Mouse (Mus musculus): ENCODE results near the gene Zdhhc20. TPM values are rescaled to one million over a fixed set of nuclear protein-coding genes. Genes with fewer than 3 reads are reported as not detected.

Gene Zdhhc20
- total and polyA plus RNA-seq, 3 experiments, result 4.6 to 11.4 TPM; not detected in 1

- no peak overlapping the region for H3K9ac ChIP-seq (ENCODE audit: control insufficient read depth, low read depth, low read length, poor library complexity, severe bottlenecking)
- peaks cover 7% of the 10 kb centered on the region in 2 experiments for H3K4me1 ChIP-seq (ENCODE audit: control insufficient read depth in 1 of 2, insufficient read depth in 2 of 2, low read length in 2 of 2)
- DNase-seq (ENCODE audit: low read depth, low spot score), result no peak
Observed at GRCm38 (mm10) chr14:57883341-57883740, 6.7 kb downstream of the Zdhhc20 start.

GRCm38 (mm10) chr14:57882720-57883119 lies 7.4 kb downstream of the Zdhhc20 start:
- TF ChIP-seq TCF12 (IDR thresholded peaks at IDR 0.05; ENCODE audit: low read depth, low read length), result no peak
- Histone ChIP-seq H3K36me3 (ENCODE audit: control insufficient read depth in 1 of 2, insufficient read depth in 2 of 2, low read length in 2 of 2) (peaks cover 0 to 8% of the 10 kb centered on the region in 2 experiments; a peak in 2 of 4 replicates), H3K27me3 (ENCODE audit: control insufficient read depth in 1 of 2, insufficient read depth in 2 of 2, low read length in 2 of 2) (no peaks in the 10 kb centered on the region), H3K4me3 (ENCODE audit: control insufficient read depth in 1 of 2, insufficient read depth in 1 of 2, low read depth in 2 of 2, low read length in 2 of 2) (no peak overlapping the region), H3K9ac (ENCODE audit: control insufficient read depth, low read depth, low read length, poor library complexity, severe bottlenecking) (no peak overlapping the region), H3K27ac (ENCODE audit: control insufficient read depth, low read depth, low read length) (no peak overlapping the region), H3K9me3 (replicated peaks; ENCODE audit: insufficient read depth, low read length) (no peaks in the 10 kb centered on the region), H3K79me2 (ENCODE audit: control insufficient read depth, insufficient read depth, low read length, poor library complexity) (peaks cover 5% of the 10 kb centered on the region), H3K4me1 (ENCODE audit: control insufficient read depth in 1 of 2, insufficient read depth in 2 of 2, low read length in 2 of 2) (peaks cover 7% of the 10 kb centered on the region in 2 experiments)
- no peak for DNase-seq (ENCODE audit: low read depth, low spot score)

More at GRCm38 (mm10) chr14:57883341-57883740, 6.7 kb downstream of the Zdhhc20 start:
- H3K79me2 ChIP-seq (ENCODE audit: control insufficient read depth, insufficient read depth, low read length, poor library complexity), result peaks cover 5% of the 10 kb centered on the region
- peaks cover 0 to 8% of the 10 kb centered on the region in 2 experiments; a peak in 2 of 4 replicates for H3K36me3 ChIP-seq (ENCODE audit: control insufficient read depth in 1 of 2, insufficient read depth in 2 of 2, low read length in 2 of 2)
- no peak for TF ChIP-seq GATA1 (IDR thresholded peaks at IDR 0.05; ENCODE audit: low read depth, low read length)
- TF ChIP-seq ZKSCAN1 (IDR thresholded peaks at IDR 0.05; ENCODE audit: low read depth, low read length), result no peak
- TF ChIP-seq ETS1 (IDR thresholded peaks at IDR 0.05; ENCODE audit: low read depth, low read length), result no peak
- no peak for TF ChIP-seq CTCF (IDR thresholded peaks at IDR 0.05 in 2 of 3, conservative IDR thresholded peaks at IDR 0.05 in 1 of 3; ENCODE audit: control insufficient read depth in 1 of 3, insufficient read depth in 1 of 3, low read depth in 2 of 3, low read length in 3 of 3, poor library complexity in 1 of 3, severe bottlenecking in 1 of 3)
- no peak for TF ChIP-seq ZNF384 (IDR thresholded peaks at IDR 0.05; ENCODE audit: low read depth, low read length)
- no peak for TF ChIP-seq RAD21 (IDR thresholded peaks at IDR 0.05; ENCODE audit: low read depth, low read length)
- H3K27me3 ChIP-seq (ENCODE audit: control insufficient read depth in 1 of 2, insufficient read depth in 2 of 2, low read length in 2 of 2), result no peaks in the 10 kb centered on the region
- H3K27ac ChIP-seq (ENCODE audit: control insufficient read depth, low read depth, low read length), result no peak overlapping the region
- H3K4me3 ChIP-seq (ENCODE audit: control insufficient read depth in 1 of 2, insufficient read depth in 1 of 2, low read depth in 2 of 2, low read length in 2 of 2), result no peak overlapping the region
- no peaks in the 10 kb centered on the region for H3K9me3 ChIP-seq (replicated peaks; ENCODE audit: insufficient read depth, low read length)

- peaks cover 3 to 4% of the 10 kb centered on the region in 2 experiments; a peak in 3 of 4 replicates for H3K4me1 ChIP-seq (ENCODE audit: control insufficient read depth in 1 of 2, insufficient read depth in 2 of 2, low read length in 2 of 2)
- no peak overlapping the region for H3K4me3 ChIP-seq (ENCODE audit: control insufficient read depth in 1 of 2, insufficient read depth in 1 of 2, low read depth in 2 of 2, low read length in 2 of 2)
- H3K27me3 ChIP-seq (ENCODE audit: control insufficient read depth in 1 of 2, insufficient read depth in 2 of 2, low read length in 2 of 2), result no peaks in the 10 kb centered on the region
- H3K9me3 ChIP-seq (replicated peaks; ENCODE audit: insufficient read depth, low read length), result no peaks in the 10 kb centered on the region
- peaks cover 5% of the 10 kb centered on the region for H3K79me2 ChIP-seq (ENCODE audit: control insufficient read depth, insufficient read depth, low read length, poor library complexity)
- peaks cover 0 to 2% of the 10 kb centered on the region in 2 experiments; a peak in 2 of 4 replicates for H3K36me3 ChIP-seq (ENCODE audit: control insufficient read depth in 1 of 2, insufficient read depth in 2 of 2, low read length in 2 of 2)
- no peak for DNase-seq (ENCODE audit: low read depth, low spot score)
- H3K27ac ChIP-seq (ENCODE audit: control insufficient read depth, low read depth, low read length), result no peak overlapping the region
- TF ChIP-seq UBTF (IDR thresholded peaks at IDR 0.05; ENCODE audit: borderline replicate concordance, insufficient read depth, low read depth, low read length) (no peak), JUND (IDR thresholded peaks at IDR 0.05; ENCODE audit: low read depth, low read length) (no peak), NRF1 (IDR thresholded peaks at IDR 0.05; ENCODE audit: insufficient read depth, low read depth, low read length, poor library complexity, severe bottlenecking) (no peak), CHD1 (IDR thresholded peaks at IDR 0.05; ENCODE audit: low read depth, low read length) (no peak), TCF12 (IDR thresholded peaks at IDR 0.05; ENCODE audit: low read depth, low read length) (no peak), ZKSCAN1 (IDR thresholded peaks at IDR 0.05; ENCODE audit: low read depth, low read length) (no peak)
- H3K9ac ChIP-seq (ENCODE audit: control insufficient read depth, low read depth, low read length, poor library complexity, severe bottlenecking), result no peak overlapping the region
Observed at GRCm38 (mm10) chr14:57881793-57882192, 8.3 kb downstream of the Zdhhc20 start.

All from MEL (cell line).